Mouse (Mus musculus) lung, postnatal 0 days (tissue): Measurements from ENCODE around the gene Nt5e.
"Not testable (repeated sequence)": the region's sequence is repeated elsewhere in the genome, so short reads cannot be mapped to it uniquely, and the experiment has no call there.

Source experiments
- CTCF ChIP-seq: IDR thresholded peaks from 2 replicates; pipeline ENCODE4 v1.5.1; 2016; ENCODE audit warnings: antibody characterized with exemption, mild to moderate bottlenecking
- EP300 ChIP-seq: IDR thresholded peaks from 2 replicates; pipeline ENCODE4 v1.6.1; 2016; ENCODE audit warnings: antibody characterized with exemption, mild to moderate bottlenecking, control low read depth

GRCm38 (mm10) chr9:88297244-88297643 lies 29.8 kb upstream of the Nt5e start:
- TF ChIP-seq CTCF, EP300: not testable (repeated sequence)
